Mouse (Mus musculus) C2C12 (cell line): ENCODE measurements around the gene Dcst2. TPM values are rescaled to one million over a fixed set of nuclear protein-coding genes. Genes with fewer than 3 reads are reported as not detected.

Source experiments
- H3K27me3 ChIP-seq: one replicate; pipeline ENCODE4 v1.6.1; 2011; ENCODE audit not compliant: control insufficient read depth, insufficient read depth, insufficient read length
- H3K36me3 ChIP-seq: one replicate; pipeline ENCODE4 v1.6.1; 2011; ENCODE audit not compliant: control insufficient read depth, insufficient read depth
- H3K4me3 ChIP-seq: one replicate; pipeline ENCODE4 v1.5.1; 2011; ENCODE audit warnings: mild to moderate bottlenecking, control low read depth; ENCODE audit not compliant: poor library complexity, insufficient read depth, severe bottlenecking
- H3K79me2 ChIP-seq: one replicate; pipeline ENCODE4 v1.6.1; 2011; ENCODE audit not compliant: control insufficient read depth, insufficient read depth
- H3K79me3 ChIP-seq: one replicate; pipeline ENCODE4 v1.6.1; 2011; ENCODE audit warnings: low read depth, control low read depth
- H3ac ChIP-seq: one replicate; pipeline ENCODE3; 2011; ENCODE audit warnings: low read depth; ENCODE audit not compliant: control insufficient read depth, insufficient read length
- CEBPB ChIP-seq: IDR thresholded peaks from one replicate; pipeline ENCODE4 v1.6.1; 2011; ENCODE audit warnings: low read depth, mild to moderate bottlenecking, control low read depth, moderate library complexity
- CTCF ChIP-seq: IDR thresholded peaks from one replicate; pipeline ENCODE4 v1.5.1; 2011; ENCODE audit not compliant: control insufficient read depth, insufficient read depth, insufficient read length
- FOSL1 ChIP-seq: IDR thresholded peaks from one replicate; pipeline ENCODE4 v1.8.0; 2011; ENCODE audit warnings: mild to moderate bottlenecking, low read length; ENCODE audit not compliant: poor library complexity, insufficient read depth, severe bottlenecking
- MAX ChIP-seq: IDR thresholded peaks from one replicate; pipeline ENCODE4 v1.6.1; 2011; ENCODE audit warnings: mild to moderate bottlenecking, control low read depth
- MYOD1 ChIP-seq: IDR thresholded peaks from one replicate; pipeline ENCODE4 v1.6.1; 2011; ENCODE audit warnings: low read depth; ENCODE audit not compliant: control insufficient read depth, insufficient read length
- MYOG ChIP-seq: IDR thresholded peaks from one replicate; pipeline ENCODE4 v1.6.1; 2011; ENCODE audit not compliant: control insufficient read depth, insufficient read length; ENCODE audit errors: extremely low read depth
- USF1 ChIP-seq: IDR thresholded peaks from one replicate; pipeline ENCODE4 v1.6.1; 2011; ENCODE audit warnings: low read depth, mild to moderate bottlenecking, control low read depth, moderate library complexity
- polyA plus RNA-seq: library from polyadenylated mRNA; unstranded; fragments of >200 nt; fragmentation: generic; extraction: Trizol; gene quantifications from one replicate; pipeline ENCODE4 v1.2.1, GENCODE M21; 2012; ENCODE audit warnings: missing spikeins

Dcst2 gene
- polyA plus RNA-seq, 1 experiment: 0.01 TPM

- Histone ChIP-seq H3K79me2 (peaks cover 17% of the 10 kb centered on the region), H3K4me3 (no peak overlapping the region), H3K79me3 (no peaks in the 10 kb centered on the region), H3K27me3 (peaks cover 6% of the 10 kb centered on the region), H3K36me3 (no peaks in the 10 kb centered on the region), H3ac (no peak overlapping the region)
- TF ChIP-seq FOSL1 (no peak), USF1 (no peak), CTCF (no peak), CEBPB (no peak), MAX (no peak), MYOG (no peak), MYOD1 (no peak)
Observed at GRCm38 (mm10) chr3:89332476-89332875, 29.3 kb upstream of the Dcst2 start.

- peaks cover 17% of the 10 kb centered on the region for H3K79me2 ChIP-seq
- no peak for TF ChIP-seq MAX
- no peak for TF ChIP-seq USF1
- no peak overlapping the region for H3K4me3 ChIP-seq
- H3K27me3 ChIP-seq: peaks cover 3% of the 10 kb centered on the region
- no peaks in the 10 kb centered on the region for H3K79me3 ChIP-seq
- no peaks in the 10 kb centered on the region for H3K36me3 ChIP-seq
- no peak overlapping the region for H3ac ChIP-seq
Observed at GRCm38 (mm10) chr3:89333053-89333452, 28.7 kb upstream of the Dcst2 start.

- Histone ChIP-seq H3K79me3 (no peaks in the 10 kb centered on the region), H3K27me3 (no peaks in the 10 kb centered on the region), H3K36me3 (no peaks in the 10 kb centered on the region), H3ac (peak overlapping the region; percentile 26), H3K79me2 (peaks cover 17% of the 10 kb centered on the region), H3K4me3 (no peak overlapping the region)
- TF ChIP-seq CTCF (no peak), FOSL1 (no peak), CEBPB (no peak), MYOD1 (no peak), MAX (no peak)
Observed at GRCm38 (mm10) chr3:89336529-89336928, 25.2 kb upstream of the Dcst2 start.

- Histone ChIP-seq H3K27me3 (no peaks in the 10 kb centered on the region), H3K4me3 (peak overlapping the region; percentile 80), H3K79me3 (no peaks in the 10 kb centered on the region), H3ac (peak overlapping the region; percentile 82), H3K36me3 (no peaks in the 10 kb centered on the region), H3K79me2 (peaks cover 17% of the 10 kb centered on the region)
- TF ChIP-seq MYOG (no peak), CTCF (no peak), CEBPB (no peak), USF1 (no peak), MAX (no peak), MYOD1 (no peak)
Observed at GRCm38 (mm10) chr3:89337062-89337720, 24.6 kb upstream of the Dcst2 start.

GRCm38 (mm10) chr3:89337721-89338578, 23.8 kb upstream of the Dcst2 start, which contains the start of gene Efna4:
TSS of gene Efna4 (minus strand) at chr3:89338028.
- no peaks in the 10 kb centered on the region for H3K79me3 ChIP-seq
- peak within 1 kb of the TSS; percentile 82 for H3ac ChIP-seq
- no peak for TF ChIP-seq USF1
- no peak for TF ChIP-seq MYOG
- no peak for TF ChIP-seq CTCF
- TF ChIP-seq CEBPB: no peak
- TF ChIP-seq FOSL1: no peak
- no peak for TF ChIP-seq MYOD1
- H3K36me3 ChIP-seq: no peaks in the 10 kb centered on the region
- H3K4me3 ChIP-seq: peak within 1 kb of the TSS; percentile 80
- H3K79me2 ChIP-seq: peaks cover 17% of the 10 kb centered on the region
- no peaks in the 10 kb centered on the region for H3K27me3 ChIP-seq

GRCm38 (mm10) chr3:89339416-89339815, 22.4 kb upstream of the Dcst2 start:
- Histone ChIP-seq H3K4me3 (no peak overlapping the region), H3ac (no peak overlapping the region), H3K27me3 (no peaks in the 10 kb centered on the region), H3K36me3 (no peaks in the 10 kb centered on the region), H3K79me3 (no peaks in the 10 kb centered on the region), H3K79me2 (peaks cover 17% of the 10 kb centered on the region)
- TF ChIP-seq CTCF (peak; percentile 68), MAX (no peak), FOSL1 (no peak)
